Mouse (Mus musculus) frontal cortex, postnatal 14 days (tissue): ENCODE results near the gene St7l.

Experiments used
- DNase-seq, 2 experiments: peaks; one replicate each; pipeline ENCODE4 v3.0.0; 2022; ENCODE audit warnings: low spot score in 2 of 2

Gene St7l

GRCm38 (mm10) chr3:104963331-104964276 lies 99.8 kb downstream of the St7l start:
- DNase-seq, result no peak

GRCm38 (mm10) chr3:104965070-104965855 lies 101.5 kb downstream of the St7l start:
- DNase-seq, result no peak

- DNase-seq, result no peak
These were observed 102.3 kb downstream of the St7l start for GRCm38 (mm10) chr3:104965991-104966554.

GRCm38 (mm10) chr3:104967548-104968300 lies 103.9 kb downstream of the St7l start:
- peak; percentile 70 to 87 for DNase-seq
